Mouse (Mus musculus) neural tube, embryonic 15.5 days (tissue): ENCODE results near the gene 1700025G04Rik. TPM values are rescaled to one million over a fixed set of nuclear protein-coding genes. Genes with fewer than 3 reads are reported as not detected.

ENCODE experiments used
- ATAC-seq: fragments of 200-750 bp; cut with Nextera tagmentation; 2 replicates; pipeline ENCODE4 v1.8.0; 2017; ENCODE audit warnings: mild to moderate bottlenecking, moderate TSS enrichment, moderate library complexity; ENCODE audit not compliant: low FRiP score
- H3K27ac ChIP-seq: fragments of 300-500 bp; sonication (generic); replicated peaks from 2 replicates; pipeline ENCODE4 v1.5.1; 2015; ENCODE audit warnings: mild to moderate bottlenecking, inconsistent platforms
- H3K27me3 ChIP-seq: fragments of 300-500 bp; sonication (generic); replicated peaks from 2 replicates; pipeline ENCODE4 v1.6.1; 2015; ENCODE audit warnings: inconsistent platforms
- H3K36me3 ChIP-seq: fragments of 300-500 bp; sonication (generic); 2 replicates; pipeline ENCODE4 v1.6.1; 2015; ENCODE audit warnings: inconsistent platforms
- H3K4me1 ChIP-seq: fragments of 300-500 bp; sonication (generic); 2 replicates; pipeline ENCODE4 v1.6.1; 2015; ENCODE audit warnings: inconsistent platforms
- H3K4me2 ChIP-seq: fragments of 300-500 bp; sonication (generic); 2 replicates; pipeline ENCODE4 v1.6.1; 2015; ENCODE audit warnings: inconsistent platforms, mild to moderate bottlenecking, moderate library complexity
- H3K4me3 ChIP-seq: fragments of 300-500 bp; sonication (generic); replicated peaks from 2 replicates; pipeline ENCODE4 v1.5.1; 2015; ENCODE audit warnings: mild to moderate bottlenecking, inconsistent platforms
- H3K9ac ChIP-seq: fragments of 300-500 bp; sonication (generic); replicated peaks from 2 replicates; pipeline ENCODE4 v1.6.1; 2015; ENCODE audit warnings: mild to moderate bottlenecking, inconsistent platforms
- H3K9me3 ChIP-seq: fragments of 300-500 bp; sonication (generic); replicated peaks from 2 replicates; pipeline ENCODE4 v1.6.1; 2016; ENCODE audit warnings: inconsistent platforms
- WGBS: fragments of 180-500 bp; shearing (Covaris S2); methylation state at CpG from one replicate; pipeline ENCODE4 v1.1.7; 2015; ENCODE audit warnings: mixed read lengths; 5-methylcytosine and 5-hydroxymethylcytosine counted together
- polyA plus RNA-seq: library from polyadenylated mRNA; unstranded; fragments of >200 nt; fragmentation: Nextera tagmentation; extraction: Ambion mirVana; gene quantifications from 2 replicates; pipeline ENCODE4 v1.2.1, GENCODE M21; 2015

The 1700025G04Rik gene
- polyA plus RNA-seq, 1 experiment from 2014 or later = 35.7 TPM

DNA sequence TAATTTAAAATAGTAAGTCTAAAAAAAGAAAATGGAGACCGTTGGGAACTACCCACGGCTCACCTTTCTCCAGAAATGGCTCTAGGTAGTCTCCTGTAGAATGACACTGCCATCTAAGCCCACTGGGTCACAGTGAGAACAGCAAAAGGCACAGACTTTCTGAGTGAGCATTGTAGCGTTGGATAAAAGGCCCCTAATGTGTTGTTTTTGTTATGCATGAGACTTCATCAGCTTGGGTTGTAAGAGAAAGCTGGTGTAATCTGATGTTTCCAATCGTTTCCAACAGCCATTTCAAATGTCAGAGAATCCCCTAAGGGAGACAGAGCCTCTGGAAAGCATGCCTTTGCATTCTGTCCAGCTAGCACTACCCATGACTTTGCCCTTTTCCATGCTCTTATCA lies 19.5 kb downstream of the 1700025G04Rik start:
- H3K9me3 ChIP-seq = no peaks in the 10 kb centered on the region
- peaks cover 33% of the 10 kb centered on the region for H3K4me1 ChIP-seq
- H3K27ac ChIP-seq = no peak overlapping the region
- no peak overlapping the region for H3K9ac ChIP-seq
- no peak overlapping the region for H3K4me3 ChIP-seq
- no peaks in the 10 kb centered on the region for H3K27me3 ChIP-seq
- WGBS = 45% methylated on average over 4 of the region's 4 CpGs
- ATAC-seq = no peak
- H3K4me2 ChIP-seq = no peak overlapping the region
- H3K36me3 ChIP-seq = no peaks in the 10 kb centered on the region

DNA sequence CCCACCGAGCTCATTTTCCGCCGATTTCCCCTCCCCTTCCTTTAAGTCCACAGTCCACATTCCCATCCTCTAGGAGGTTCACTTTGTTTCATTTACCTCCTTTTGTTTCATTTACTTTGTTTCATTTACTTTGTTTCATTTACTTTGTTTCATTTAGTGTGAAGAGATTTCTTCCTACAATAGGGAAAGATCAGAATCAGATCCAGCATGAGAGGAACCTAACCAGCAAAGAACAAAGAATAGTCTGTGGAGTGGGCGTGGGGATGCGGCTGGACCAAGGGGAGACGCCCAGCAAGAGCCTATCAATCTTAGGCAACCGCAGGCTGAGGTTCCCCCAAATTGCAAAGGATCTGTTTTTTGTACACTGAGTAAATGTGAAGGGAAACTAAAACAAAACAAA lies 20.2 kb downstream of the 1700025G04Rik start:
- no peak for ATAC-seq
- no peak overlapping the region for H3K27ac ChIP-seq
- H3K4me3 ChIP-seq = no peak overlapping the region
- H3K4me2 ChIP-seq = no peak overlapping the region
- no peaks in the 10 kb centered on the region for H3K27me3 ChIP-seq
- 32% methylated on average over 7 of the region's 7 CpGs for WGBS
- no peaks in the 10 kb centered on the region for H3K36me3 ChIP-seq
- H3K9ac ChIP-seq = no peak overlapping the region
- peaks cover 32% of the 10 kb centered on the region for H3K4me1 ChIP-seq
- no peaks in the 10 kb centered on the region for H3K9me3 ChIP-seq

DNA sequence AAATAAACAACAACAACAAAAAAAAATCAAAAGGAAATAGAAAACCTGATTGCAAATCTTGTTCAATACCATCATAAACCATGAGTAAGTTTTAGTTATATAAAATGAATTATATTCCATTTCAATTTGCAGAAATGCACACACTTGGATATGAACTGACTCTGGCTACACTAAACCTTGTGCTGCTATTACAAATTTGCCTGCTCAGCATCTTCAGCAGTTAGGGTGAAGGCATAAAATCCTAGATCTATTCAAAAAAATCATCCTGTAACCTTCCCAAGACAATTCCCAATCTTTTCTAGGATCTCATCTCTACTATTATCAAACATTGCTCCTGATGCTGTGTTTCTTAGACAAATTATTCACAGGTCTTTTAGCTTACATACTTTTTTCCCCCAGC lies 22.0 kb downstream of the 1700025G04Rik start:
- Histone ChIP-seq H3K4me1 (peaks cover 29% of the 10 kb centered on the region), H3K9ac (no peak overlapping the region), H3K9me3 (no peaks in the 10 kb centered on the region), H3K4me3 (no peak overlapping the region), H3K36me3 (no peaks in the 10 kb centered on the region), H3K27ac (no peak overlapping the region), H3K4me2 (no peak overlapping the region), H3K27me3 (no peaks in the 10 kb centered on the region)
- ATAC-seq = no peak

DNA sequence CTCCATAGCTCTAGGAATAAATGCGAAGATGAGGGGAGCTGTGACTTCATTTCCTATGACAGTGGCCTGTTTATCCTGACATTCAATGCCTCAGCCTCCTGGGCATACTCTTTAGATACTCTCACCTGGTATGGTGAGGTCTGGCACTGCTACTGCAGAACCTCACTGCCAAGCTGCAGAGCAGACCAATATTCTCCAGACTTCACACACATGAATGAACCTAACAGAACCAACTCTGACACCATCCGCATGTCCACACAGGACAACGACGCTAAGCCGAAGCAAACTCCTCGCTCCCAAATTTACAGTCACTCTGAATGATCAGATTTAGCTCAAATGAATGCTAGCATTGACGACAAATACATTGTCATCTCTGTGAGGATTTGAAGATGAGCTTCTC lies 24.4 kb downstream of the 1700025G04Rik start:
- WGBS = 96% methylated on average over 7 of the region's 7 CpGs
- Histone ChIP-seq H3K27ac (no peak overlapping the region), H3K4me2 (no peak overlapping the region), H3K36me3 (no peaks in the 10 kb centered on the region), H3K27me3 (no peaks in the 10 kb centered on the region), H3K4me3 (no peak overlapping the region), H3K9ac (no peak overlapping the region), H3K9me3 (no peaks in the 10 kb centered on the region), H3K4me1 (peaks cover 16% of the 10 kb centered on the region)
- ATAC-seq = no peak

DNA sequence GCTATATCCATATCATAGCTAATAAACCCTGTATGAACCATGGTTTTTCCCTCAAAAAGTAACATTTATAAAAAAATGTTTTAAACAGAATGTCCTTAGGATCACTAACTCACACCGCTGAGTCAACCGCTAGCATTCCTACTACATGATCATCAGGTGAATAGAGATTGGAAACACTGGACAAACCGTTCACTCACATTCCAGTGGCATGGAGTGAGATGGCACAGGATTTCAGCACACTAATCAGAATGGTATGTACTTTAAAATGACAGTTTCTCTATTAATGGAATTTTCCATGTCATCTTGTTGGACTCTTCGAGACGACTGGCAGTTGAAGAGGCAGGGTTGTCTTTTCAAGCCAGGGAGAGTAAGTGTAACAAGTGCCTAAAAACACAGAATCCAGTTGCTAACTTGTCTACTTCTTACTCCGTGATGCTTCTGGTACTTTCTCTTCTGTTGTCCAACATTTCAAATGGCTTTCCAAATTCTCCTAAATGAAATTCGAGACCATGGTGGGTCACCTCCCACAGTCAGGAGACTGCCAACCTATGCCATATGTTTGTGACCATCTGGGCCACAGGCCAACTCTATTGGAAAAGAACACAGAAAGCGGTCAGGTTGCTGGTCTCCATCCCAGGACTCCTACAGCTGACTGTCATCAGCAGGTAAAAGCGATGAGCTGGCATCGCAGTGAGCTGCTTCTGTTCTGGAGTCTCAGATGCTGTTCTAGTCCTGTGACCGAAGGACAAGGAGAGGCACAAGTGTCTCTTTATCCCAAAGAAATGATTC lies 26.4 kb downstream of the 1700025G04Rik start:
- H3K4me1 ChIP-seq = peaks cover 10% of the 10 kb centered on the region
- 93% methylated on average over 11 of the region's 11 CpGs for WGBS

DNA sequence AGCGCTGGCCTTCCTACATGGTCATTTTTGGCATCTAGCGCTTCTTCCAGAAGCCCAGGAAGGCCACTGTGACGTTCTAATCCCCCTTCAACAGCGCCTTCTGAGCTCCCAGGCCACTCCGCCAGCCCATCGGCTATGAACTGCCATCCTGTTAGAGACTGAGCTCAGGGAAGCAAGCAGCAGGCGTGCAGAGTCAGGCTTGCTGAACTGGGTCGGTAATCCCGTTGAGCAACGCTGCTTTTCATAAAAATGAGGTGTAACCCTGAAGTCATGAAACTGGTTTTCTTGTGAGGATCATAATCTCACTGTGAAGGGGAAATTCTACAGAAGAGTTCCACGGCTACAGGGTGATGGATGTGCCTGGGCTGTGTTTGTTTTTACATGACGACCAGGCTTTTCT lies 28.2 kb downstream of the 1700025G04Rik start:
- no peak overlapping the region for H3K27ac ChIP-seq
- no peaks in the 10 kb centered on the region for H3K9me3 ChIP-seq
- no peak overlapping the region for H3K4me2 ChIP-seq
- no peak overlapping the region for H3K9ac ChIP-seq
- peaks cover 8% of the 10 kb centered on the region for H3K4me1 ChIP-seq
- no peaks in the 10 kb centered on the region for H3K27me3 ChIP-seq
- H3K4me3 ChIP-seq = no peak overlapping the region
- no peaks in the 10 kb centered on the region for H3K36me3 ChIP-seq
- WGBS = 90% methylated on average over 12 of the region's 12 CpGs
- no peak for ATAC-seq

More for the DNA sequence above, 26.4 kb downstream of the 1700025G04Rik start:
- H3K27me3 ChIP-seq = no peaks in the 10 kb centered on the region
- H3K4me3 ChIP-seq = no peak overlapping the region
- no peak overlapping the region for H3K9ac ChIP-seq
- H3K9me3 ChIP-seq = no peaks in the 10 kb centered on the region
- no peak overlapping the region for H3K4me2 ChIP-seq
- ATAC-seq = no peak
- H3K27ac ChIP-seq = no peak overlapping the region
- H3K36me3 ChIP-seq = no peaks in the 10 kb centered on the region

DNA sequence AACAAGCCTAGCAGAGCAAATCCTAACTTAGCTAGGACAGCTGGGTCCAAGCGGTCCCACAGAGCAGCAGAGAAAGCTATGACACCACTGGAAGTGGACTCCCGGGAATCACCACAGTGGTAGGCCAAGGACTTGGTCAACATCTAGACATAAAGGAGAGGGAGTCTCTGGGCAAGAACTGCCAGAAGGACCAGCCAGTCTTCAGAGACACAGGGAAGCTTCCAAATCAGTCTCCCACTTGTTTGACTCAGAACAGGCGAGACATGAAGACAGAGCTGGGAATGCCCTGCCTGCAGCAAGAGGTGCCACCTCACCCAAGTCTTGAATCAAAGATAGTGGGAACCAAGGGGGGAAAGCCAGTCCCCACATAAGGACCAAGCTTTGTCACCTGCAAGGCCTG lies 29.7 kb downstream of the 1700025G04Rik start:
- Histone ChIP-seq H3K4me1 (peaks cover 10% of the 10 kb centered on the region), H3K27ac (no peak overlapping the region), H3K4me2 (no peak overlapping the region), H3K36me3 (no peaks in the 10 kb centered on the region), H3K9ac (no peak overlapping the region), H3K9me3 (no peaks in the 10 kb centered on the region), H3K4me3 (no peak overlapping the region), H3K27me3 (no peaks in the 10 kb centered on the region)
- no peak for ATAC-seq
- 96% methylated on average over 3 of the region's 3 CpGs for WGBS

DNA sequence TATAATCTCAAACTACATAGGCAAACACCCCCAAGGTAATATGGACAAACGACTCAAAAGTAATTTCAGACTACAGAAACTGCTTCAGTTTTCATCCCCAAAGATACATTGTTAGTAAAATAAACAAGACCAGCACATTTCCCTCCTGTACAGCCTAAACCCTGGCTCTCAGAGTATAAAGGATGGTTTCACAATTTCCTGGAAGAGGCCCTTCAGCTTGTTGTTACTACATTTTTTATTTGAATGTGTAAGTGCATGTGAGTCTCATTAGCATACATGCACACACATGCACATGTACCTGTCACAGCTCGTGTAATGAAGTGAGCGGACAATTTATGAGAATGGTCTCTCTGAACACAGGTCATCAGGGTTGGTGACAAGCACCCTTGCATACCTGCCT lies 31.1 kb downstream of the 1700025G04Rik start:
- H3K9me3 ChIP-seq = no peaks in the 10 kb centered on the region
- H3K4me2 ChIP-seq = no peak overlapping the region
- H3K9ac ChIP-seq = no peak overlapping the region
- H3K4me3 ChIP-seq = no peak overlapping the region
- H3K27ac ChIP-seq = no peak overlapping the region
- peaks cover 10% of the 10 kb centered on the region for H3K4me1 ChIP-seq
- no peak for ATAC-seq
- WGBS = 80% methylated on average over 3 of the region's 3 CpGs
- H3K36me3 ChIP-seq = no peaks in the 10 kb centered on the region
- H3K27me3 ChIP-seq = no peaks in the 10 kb centered on the region

DNA sequence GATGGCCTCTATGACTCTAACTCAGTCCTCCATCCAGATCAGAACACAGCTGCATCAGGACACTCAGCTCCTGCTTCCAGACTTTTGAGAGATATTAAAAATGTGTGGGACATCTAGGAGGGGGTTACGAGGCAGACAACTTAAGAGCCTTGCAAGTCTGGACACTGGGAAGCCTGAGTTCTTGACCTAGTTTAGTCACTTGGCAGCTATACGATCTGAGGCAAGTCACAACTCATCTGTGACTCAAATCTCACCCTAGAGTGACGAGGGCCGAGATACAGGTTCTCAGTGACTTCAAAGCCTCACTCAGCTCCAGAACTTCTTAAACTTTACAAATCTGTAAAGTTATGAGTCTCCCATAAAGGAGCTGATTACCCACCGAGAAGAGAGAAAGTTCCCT lies 36.8 kb downstream of the 1700025G04Rik start:
- Histone ChIP-seq H3K9me3 (no peaks in the 10 kb centered on the region), H3K36me3 (no peaks in the 10 kb centered on the region), H3K27ac (no peak overlapping the region), H3K9ac (no peak overlapping the region), H3K4me1 (peaks cover 5% of the 10 kb centered on the region; the same call in 1 of the 2 replicates), H3K4me3 (no peak overlapping the region), H3K4me2 (no peak overlapping the region), H3K27me3 (no peaks in the 10 kb centered on the region)
- WGBS = 89% methylated on average over 5 of the region's 5 CpGs
- ATAC-seq = no peak

DNA sequence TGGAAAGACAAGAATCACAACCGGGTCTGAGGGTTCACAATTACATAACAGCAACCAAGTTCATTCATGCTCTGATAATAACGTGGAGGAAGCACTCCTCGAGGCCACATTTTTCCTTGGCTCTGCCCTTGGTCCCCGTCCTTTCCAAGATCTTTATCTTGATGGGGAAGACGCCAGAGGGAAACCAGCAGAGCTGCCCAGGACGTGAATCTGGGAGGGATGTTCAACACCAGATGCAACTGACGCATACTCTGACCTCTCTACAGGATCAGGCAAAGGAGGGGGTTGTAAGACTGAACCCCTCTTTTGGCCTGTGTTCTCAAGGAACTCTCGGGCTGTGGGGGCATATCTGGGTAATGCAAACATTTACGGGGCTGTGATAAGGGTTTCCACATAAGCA lies 38.1 kb downstream of the 1700025G04Rik start:
- H3K36me3 ChIP-seq = no peaks in the 10 kb centered on the region
- no peak overlapping the region for H3K27ac ChIP-seq
- H3K4me3 ChIP-seq = no peak overlapping the region
- ATAC-seq = no peak
- no peaks in the 10 kb centered on the region for H3K27me3 ChIP-seq
- 79% methylated on average over 9 of the region's 9 CpGs for WGBS
- no peak overlapping the region for H3K4me2 ChIP-seq
- H3K9me3 ChIP-seq = no peaks in the 10 kb centered on the region
- no peak overlapping the region for H3K9ac ChIP-seq
- peaks cover 11% of the 10 kb centered on the region for H3K4me1 ChIP-seq

DNA sequence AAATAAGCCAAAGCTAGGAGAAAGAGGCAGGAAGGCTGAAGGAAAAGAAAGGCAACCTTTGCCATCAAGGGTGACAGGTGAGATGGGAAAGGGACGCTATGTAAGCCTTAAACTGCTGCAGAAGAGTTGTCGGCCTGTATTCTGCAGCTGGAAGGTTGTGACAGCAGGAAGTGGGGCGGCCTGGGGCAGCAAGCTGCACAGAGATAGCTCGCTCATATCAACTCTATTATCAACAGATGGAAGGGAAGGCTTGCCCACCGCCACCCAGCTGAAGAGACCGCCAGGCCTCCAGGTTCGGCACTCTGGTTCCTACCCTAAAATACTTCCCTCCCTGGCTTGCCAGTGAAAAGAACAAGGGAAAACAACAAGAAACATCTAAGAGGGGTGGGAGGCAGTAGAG lies 39.9 kb downstream of the 1700025G04Rik start:
- no peak overlapping the region for H3K4me2 ChIP-seq

DNA sequence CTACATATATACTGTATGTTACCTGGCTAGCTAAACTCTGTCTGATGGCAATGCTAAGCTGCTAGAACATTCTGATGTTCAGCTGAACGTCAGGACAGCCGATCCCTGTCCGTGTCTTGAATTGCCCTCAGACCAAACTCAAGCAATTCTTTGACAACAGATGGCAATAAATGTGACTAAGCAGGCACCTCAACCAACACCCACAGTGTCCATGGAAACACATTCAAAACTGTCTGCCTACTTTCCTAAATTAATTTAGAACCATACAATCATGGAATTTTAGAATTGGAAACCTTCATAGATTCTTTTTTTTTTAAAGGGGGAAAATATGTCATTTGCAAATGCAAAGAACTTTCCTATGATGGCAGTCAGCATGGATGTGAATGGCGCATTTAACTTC lies 41.6 kb downstream of the 1700025G04Rik start:
- H3K4me2 ChIP-seq = no peak overlapping the region
- 60% methylated on average over 4 of the region's 4 CpGs for WGBS
- H3K9ac ChIP-seq = no peak overlapping the region
- no peak overlapping the region for H3K4me3 ChIP-seq
- no peaks in the 10 kb centered on the region for H3K9me3 ChIP-seq
- H3K36me3 ChIP-seq = no peaks in the 10 kb centered on the region
- no peak overlapping the region for H3K27ac ChIP-seq
- ATAC-seq = no peak
- peaks cover 11% of the 10 kb centered on the region; the same call in 1 of the 2 replicates for H3K4me1 ChIP-seq
- H3K27me3 ChIP-seq = no peaks in the 10 kb centered on the region

More for the DNA sequence above, 39.9 kb downstream of the 1700025G04Rik start:
- Histone ChIP-seq H3K4me1 (peaks cover 11% of the 10 kb centered on the region; the same call in 1 of the 2 replicates), H3K9ac (no peak overlapping the region), H3K36me3 (no peaks in the 10 kb centered on the region), H3K27ac (no peak overlapping the region), H3K9me3 (no peaks in the 10 kb centered on the region), H3K4me3 (no peak overlapping the region), H3K27me3 (no peaks in the 10 kb centered on the region)
- 89% methylated on average over 7 of the region's 7 CpGs for WGBS
- ATAC-seq = no peak
